Mouse (Mus musculus) heart, adult 8-10 months (tissue): ENCODE measurements around the gene Il1r2. TPM values are rescaled to one million over a fixed set of nuclear protein-coding genes. Genes with fewer than 3 reads are reported as not detected.

Experiments
- DNase-seq: peaks from one replicate; pipeline ENCODE4 v3.0.0; 2022; ENCODE audit warnings: low spot score
- total RNA-seq, 4 experiments: library from RNA; stranded (reverse); gene quantifications; 2 replicates each; pipeline ENCODE4 v1.2.4; 2022

Il1r2 gene
- total RNA-seq, 4 experiments from 2014 or later, result not detected

DNA sequence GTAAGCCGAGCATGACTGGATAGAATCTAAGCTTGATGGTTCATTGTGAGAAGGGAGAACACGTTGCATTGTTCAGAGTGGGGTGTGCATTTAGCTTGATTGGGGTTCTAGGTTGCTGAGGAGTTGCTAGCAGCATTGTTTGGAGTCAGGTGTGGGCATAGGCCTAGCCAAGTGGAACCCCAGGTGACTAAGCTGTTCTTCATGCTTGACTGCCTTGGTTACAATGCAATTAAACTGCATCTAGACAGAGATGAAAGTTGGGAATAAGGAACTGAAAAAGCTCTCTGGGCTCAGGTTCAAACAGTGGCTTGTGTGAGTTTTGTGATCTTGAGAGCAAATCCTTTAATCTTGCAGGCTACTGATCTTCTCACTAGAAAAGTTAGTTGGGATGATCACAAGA, 55.4 kb downstream of the Il1r2 start:
- DNase-seq, result no peak

DNA sequence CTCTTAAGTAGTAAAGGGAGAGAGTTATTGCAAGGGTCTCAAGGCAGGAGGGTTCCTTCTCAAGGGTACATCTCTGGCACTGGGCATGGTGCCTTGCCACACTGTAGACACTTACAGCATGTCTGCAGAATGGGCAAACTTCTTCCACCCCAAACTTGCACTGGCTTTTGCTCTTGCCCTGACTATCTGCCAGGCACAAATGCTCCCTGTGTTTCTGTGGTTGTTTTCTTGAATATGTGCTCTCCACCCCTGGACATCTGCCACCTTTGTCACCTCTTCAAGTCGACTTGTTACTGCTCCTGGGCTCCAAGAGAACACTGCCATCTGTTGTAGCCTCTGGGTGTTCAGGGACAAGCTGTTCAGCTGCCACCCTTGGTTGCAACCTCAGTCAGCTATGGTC, 57.8 kb downstream of the Il1r2 start:
- no peak for DNase-seq

DNA sequence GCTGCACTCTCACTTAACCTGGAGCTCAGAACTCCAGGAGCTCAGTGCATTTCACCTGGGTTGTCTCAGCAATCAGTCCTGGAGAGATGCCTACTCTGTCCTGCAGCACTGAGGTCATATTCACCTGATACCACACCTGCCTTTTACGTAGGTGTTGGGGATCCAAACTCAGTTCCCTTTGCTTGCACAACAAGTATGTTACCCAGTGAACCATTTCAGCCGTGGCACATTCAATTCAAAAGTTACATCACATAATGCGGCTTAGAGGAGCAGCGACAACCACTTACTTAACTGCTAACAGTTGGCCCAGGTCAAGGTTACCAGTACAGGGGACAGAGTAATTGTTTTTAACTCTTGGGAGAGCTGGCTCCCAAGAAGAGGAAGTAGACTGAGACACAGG, 58.8 kb downstream of the Il1r2 start:
- DNase-seq, result no peak

DNA sequence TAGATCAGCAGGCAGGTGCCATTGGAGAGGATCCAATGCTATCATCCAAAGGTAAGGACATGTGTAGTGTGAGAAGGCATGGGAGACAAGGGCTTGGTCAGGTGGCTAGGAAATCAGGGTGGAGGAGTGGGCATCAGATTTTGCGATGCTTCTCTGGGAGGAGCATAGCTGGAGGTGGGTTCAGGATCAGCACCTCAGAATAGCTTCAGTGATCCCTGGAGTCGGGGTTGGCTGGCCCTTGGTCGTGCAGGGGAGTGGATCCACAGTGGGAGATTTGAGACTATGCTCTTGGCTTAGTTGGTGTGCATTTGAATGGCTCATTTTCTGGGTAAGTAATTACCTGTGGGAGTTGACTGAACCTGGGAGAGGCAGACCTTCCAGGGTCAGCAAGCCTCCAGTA, 59.7 kb downstream of the Il1r2 start:
- no peak for DNase-seq

DNA sequence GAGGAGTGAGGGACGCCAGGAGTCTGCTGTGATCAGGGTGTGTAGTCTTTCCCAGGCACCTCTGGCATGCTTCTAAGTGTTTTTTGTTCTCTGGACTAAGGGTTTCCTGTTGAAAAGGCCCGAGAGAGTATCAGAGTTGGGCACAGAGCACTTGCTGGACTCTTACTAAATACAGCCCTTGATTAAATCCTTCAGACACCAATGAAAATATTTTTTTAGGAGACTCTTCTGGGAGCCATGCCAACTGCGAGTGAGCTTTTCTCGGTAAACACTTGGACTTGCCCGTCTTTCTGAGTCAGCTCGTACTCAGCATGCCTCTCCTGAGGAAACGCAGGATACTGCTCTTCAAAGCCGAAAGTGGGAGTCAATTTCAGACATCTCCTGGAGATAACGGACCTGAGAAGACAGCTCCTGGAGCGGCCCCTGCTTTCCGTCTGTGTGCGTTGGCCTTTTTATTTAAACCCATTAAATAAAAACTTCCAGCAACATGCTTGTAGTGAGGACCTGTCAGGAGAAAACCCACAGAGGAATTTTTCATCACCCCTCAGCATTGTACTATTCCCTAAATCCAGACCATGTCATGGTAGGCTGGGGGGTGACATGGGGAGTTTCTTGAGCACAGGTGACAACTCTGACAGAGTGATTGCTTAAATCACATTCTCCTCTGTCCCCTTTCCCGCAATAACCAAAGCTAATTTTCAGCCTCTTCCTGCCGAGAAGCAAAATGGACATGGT, 66.1 kb downstream of the Il1r2 start:
- peak; percentile 88 for DNase-seq

DNA sequence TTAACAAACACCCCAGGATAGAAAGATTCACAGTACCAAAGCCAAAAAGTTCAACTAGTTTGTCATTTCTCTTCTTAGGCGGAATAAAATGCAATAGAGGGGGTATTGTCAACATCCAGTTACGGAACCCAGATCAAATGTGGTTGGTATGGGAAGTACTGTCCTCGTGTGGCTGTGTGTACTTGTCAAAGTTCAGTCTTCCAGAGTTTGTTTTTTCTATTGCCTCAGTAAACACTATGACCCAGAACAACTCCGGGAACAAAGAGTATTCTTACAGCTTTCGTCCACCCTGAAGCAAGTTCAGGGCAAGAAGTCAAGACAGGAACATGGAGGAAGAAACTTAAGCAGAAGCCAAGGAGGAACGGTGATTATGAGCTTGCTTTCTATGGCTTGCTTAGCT, 82.2 kb downstream of the Il1r2 start:
- no peak for DNase-seq

DNA sequence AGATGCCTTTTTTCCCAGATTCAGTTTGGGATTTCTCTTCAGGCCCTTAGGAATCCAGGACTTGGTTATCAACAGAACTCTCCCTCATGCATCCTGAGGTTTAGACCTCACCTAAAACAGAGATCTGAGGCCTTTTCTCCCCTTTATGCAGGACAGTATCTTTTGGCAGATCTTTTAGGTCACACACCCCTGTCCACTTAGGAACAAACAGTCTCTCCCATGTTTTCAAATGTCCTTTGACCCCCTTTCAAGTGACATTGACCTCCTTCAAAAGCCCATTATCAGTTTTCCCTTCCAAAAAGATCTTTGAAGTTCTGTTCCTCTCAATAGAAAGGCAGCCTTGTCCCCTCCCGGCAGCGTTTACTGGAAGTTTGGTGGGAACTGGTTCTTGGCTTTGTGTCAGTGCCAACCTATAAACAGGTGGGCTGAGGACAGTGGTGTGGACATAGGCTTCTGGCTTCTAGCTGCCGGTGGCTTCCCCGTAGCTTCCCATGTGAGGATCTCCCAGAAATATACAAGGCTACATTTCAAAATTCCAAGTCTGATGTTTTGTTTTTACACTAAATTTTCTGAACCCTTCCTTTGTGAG, 89.5 kb downstream of the Il1r2 start:
- no peak for DNase-seq

DNA sequence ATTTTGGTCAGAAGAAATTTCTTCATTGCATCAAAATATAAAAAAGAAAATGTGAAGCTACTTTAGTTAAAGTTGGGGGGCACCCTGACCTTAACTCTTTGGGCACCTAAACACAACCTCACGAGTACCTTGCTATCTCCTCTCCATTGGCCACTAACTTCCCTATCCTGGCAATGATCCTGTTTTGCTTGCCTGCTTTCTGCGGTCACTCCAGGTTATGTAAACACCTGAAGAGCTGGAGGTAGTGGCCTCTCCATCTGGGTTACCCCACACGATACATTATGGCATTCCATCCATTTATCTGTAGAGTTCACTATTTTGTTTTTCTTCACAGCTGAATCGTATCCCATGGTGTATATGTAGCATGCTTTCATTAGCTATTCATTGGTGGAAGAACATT, 90.5 kb downstream of the Il1r2 start:
- no peak for DNase-seq

DNA sequence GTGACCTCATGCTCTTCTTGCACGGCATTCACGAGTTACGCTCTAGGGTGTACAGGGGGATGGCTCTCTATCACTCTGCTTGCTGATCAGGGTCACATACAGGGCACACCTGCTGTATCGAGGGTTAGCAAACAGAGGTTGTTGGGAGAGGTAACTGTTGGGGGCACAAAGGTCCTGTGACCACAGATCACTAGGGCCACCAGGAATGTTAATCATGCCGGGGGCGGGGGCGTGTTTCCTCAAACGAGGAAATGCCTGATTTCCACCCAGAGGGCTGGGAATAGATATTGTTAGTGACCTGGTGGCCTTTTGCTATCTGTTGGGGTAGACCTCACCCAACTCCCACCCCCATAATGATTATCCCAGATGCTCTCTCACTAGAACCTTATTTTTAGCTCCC, 93.7 kb downstream of the Il1r2 start:
- peak; percentile 76 for DNase-seq

DNA sequence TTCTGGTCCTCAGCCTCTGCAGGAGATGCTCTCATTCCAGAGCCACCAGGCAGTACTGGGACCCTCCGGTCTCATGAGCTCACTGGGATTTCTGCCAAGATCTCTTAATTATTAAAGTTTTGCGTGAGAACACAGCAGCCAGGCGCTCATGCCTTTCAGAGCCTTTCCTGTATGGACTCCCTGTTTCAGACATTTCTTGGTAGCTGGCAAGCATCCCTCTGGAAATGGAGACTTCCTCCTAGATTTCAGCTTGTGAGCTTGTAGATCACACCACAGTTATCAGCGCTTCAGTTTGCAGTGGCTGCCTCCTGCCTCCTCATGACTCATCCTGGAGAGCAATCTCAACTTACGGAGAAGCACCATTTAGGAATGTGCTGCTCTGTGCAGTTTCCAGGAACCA, 98.0 kb downstream of the Il1r2 start:
- DNase-seq, result peak; percentile 82

DNA sequence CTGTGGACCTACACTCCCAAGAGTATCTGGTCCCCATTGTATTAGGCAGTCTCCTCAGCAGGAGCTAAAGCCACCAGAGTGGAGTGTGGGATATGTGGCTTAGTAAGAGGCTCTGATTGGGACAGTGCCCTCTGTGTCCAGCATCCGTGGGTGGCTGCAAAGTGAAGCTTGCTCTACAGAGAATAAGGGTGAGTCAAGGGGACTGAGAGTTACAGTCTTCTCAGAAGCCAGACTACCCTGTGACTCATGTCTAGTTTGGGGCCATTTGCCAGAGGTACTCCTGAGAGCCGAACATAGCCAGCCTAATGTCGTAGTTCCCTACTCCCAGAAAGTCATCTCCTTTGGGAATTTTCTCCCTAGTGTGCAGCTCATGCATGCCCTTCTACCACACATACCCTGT, 100.3 kb downstream of the Il1r2 start:
- DNase-seq, result peak; percentile 29

Other genes with a start within 250 kb of the Il1r2 start
- gene Map4k4, start 173.2 kb upstream of the Il1r2 start, total RNA-seq, result 100 to 1,000 TPM in 3 of 4 experiments, 10 to 100 TPM in 1; 98.5 to 135 (median 109) TPM
- gene Il1r1, start 151.0 kb downstream of the Il1r2 start, total RNA-seq, result 1 to 10 TPM; 4.2 to 5.4 (median 5.1) TPM